Mouse (Mus musculus) CH12.LX (cell line): ENCODE measurements around the gene Adgrl3. TPM values are rescaled to one million over a fixed set of nuclear protein-coding genes. Genes with fewer than 3 reads are reported as not detected.

ENCODE experiments used
- DNase-seq: peaks from one replicate; pipeline ENCODE4 v3.0.0-alpha.2; 2013; ENCODE audit errors: extremely low read depth
- H3K27ac ChIP-seq: 2 replicates; pipeline ENCODE4 v1.5.1; 2012; ENCODE audit warnings: low read depth, mild to moderate bottlenecking, control low read depth, moderate library complexity; ENCODE audit not compliant: insufficient read depth
- H3K27me3 ChIP-seq: replicated peaks from 2 replicates; pipeline ENCODE3; 2012; ENCODE audit warnings: inconsistent platforms
- H3K36me3 ChIP-seq, 2 experiments: replicated peaks in 1 of 2; 2 replicates each; pipeline versions ENCODE3 to v1.6.1; 2012; ENCODE audit warnings: inconsistent platforms in 1 of 2, low read length in 1 of 2, mild to moderate bottlenecking in 1 of 2, mixed read lengths in 1 of 2, moderate library complexity in 1 of 2; ENCODE audit not compliant: control insufficient read depth in 1 of 2, insufficient read depth in 1 of 2
- H3K4me1 ChIP-seq, 2 experiments: 2 replicates each; pipeline ENCODE4 v1.6.1; 2012; ENCODE audit warnings: inconsistent platforms in 1 of 2, moderate library complexity in 1 of 2; ENCODE audit not compliant: insufficient read depth in 2 of 2, control insufficient read depth in 1 of 2
- H3K4me2 ChIP-seq: 2 replicates; pipeline ENCODE4 v1.6.1; 2012; ENCODE audit warnings: low read depth, mild to moderate bottlenecking, control low read depth; ENCODE audit not compliant: poor library complexity, insufficient read depth, severe bottlenecking
- H3K4me3 ChIP-seq, 3 experiments: fragments of 150-350 bp in 1 of 3; sonication (generic) in 1 of 3; replicated peaks in 1 of 3; 2 replicates each; pipeline versions ENCODE3 to v1.5.1; 2011 to 2012; ENCODE audit warnings: low read depth in 2 of 3, low read length in 2 of 3, mild to moderate bottlenecking in 2 of 3, moderate library complexity in 2 of 3, control low read depth in 1 of 3, improper control_type of control experiment in 1 of 3, inconsistent platforms in 1 of 3, mixed read lengths in 1 of 3; ENCODE audit not compliant: poor library complexity in 1 of 3
- H3K79me2 ChIP-seq: replicated peaks from 2 replicates; pipeline ENCODE4 v1.6.1; 2012; ENCODE audit warnings: mild to moderate bottlenecking, moderate library complexity; ENCODE audit not compliant: control insufficient read depth, poor library complexity, insufficient read depth, severe bottlenecking; ENCODE audit errors: extremely low read depth
- H3K9ac ChIP-seq: 2 replicates; pipeline ENCODE4 v1.6.1; 2012; ENCODE audit warnings: low read depth, mild to moderate bottlenecking, control low read depth, moderate library complexity; ENCODE audit not compliant: insufficient read depth
- H3K9me3 ChIP-seq: replicated peaks from 2 replicates; pipeline ENCODE3; 2012; ENCODE audit warnings: low read length, inconsistent platforms, mixed read lengths
- CHD1 ChIP-seq: IDR thresholded peaks from 2 replicates; pipeline ENCODE4 v1.6.1; 2012; ENCODE audit warnings: low read depth, low read length, improper control_type of control experiment, inconsistent platforms
- CHD2 ChIP-seq: IDR thresholded peaks from 2 replicates; pipeline ENCODE4 v1.6.1; 2011; ENCODE audit warnings: low read length, improper control_type of control experiment
- CTCF ChIP-seq, 2 experiments: IDR thresholded peaks in 1 of 2; conservative IDR thresholded peaks in 1 of 2; 2 replicates each; pipeline ENCODE4 v1.5.1; 2011 to 2012; ENCODE audit warnings: low read depth in 2 of 2, low read length in 2 of 2, improper control_type of control experiment in 1 of 2, inconsistent platforms in 1 of 2, mild to moderate bottlenecking in 1 of 2, moderate library complexity in 1 of 2
- ELF1 ChIP-seq: IDR thresholded peaks from 2 replicates; pipeline ENCODE4 v1.6.1; 2014; ENCODE audit warnings: low read depth, mild to moderate bottlenecking, inconsistent platforms, low read length, improper control_type of control experiment
- EP300 ChIP-seq: IDR thresholded peaks from 2 replicates; pipeline ENCODE4 v1.6.1; 2011; ENCODE audit warnings: low read length, improper control_type of control experiment
- KAT2A ChIP-seq: IDR thresholded peaks from 2 replicates; pipeline ENCODE4 v1.6.1; 2012; ENCODE audit warnings: low read length, improper control_type of control experiment, inconsistent platforms; ENCODE audit not compliant: insufficient replicate concordance
- MAFK ChIP-seq: IDR thresholded peaks from 2 replicates; pipeline ENCODE4 v1.6.1; 2011; ENCODE audit warnings: low read length, improper control_type of control experiment; ENCODE audit not compliant: insufficient replicate concordance
- MEF2A ChIP-seq: IDR thresholded peaks from 2 replicates; pipeline ENCODE4 v1.6.1; 2014; ENCODE audit warnings: low read depth, mild to moderate bottlenecking, inconsistent platforms, low read length, improper control_type of control experiment, borderline replicate concordance
- SIN3A ChIP-seq: IDR thresholded peaks from 2 replicates; pipeline ENCODE4 v1.6.1; 2012; ENCODE audit warnings: low read length, improper control_type of control experiment, inconsistent platforms
- SMC3 ChIP-seq: IDR thresholded peaks from 2 replicates; pipeline ENCODE4 v1.6.1; 2011; ENCODE audit warnings: low read depth, low read length, improper control_type of control experiment
- TCF12 ChIP-seq: IDR thresholded peaks from 2 replicates; pipeline ENCODE4 v1.6.1; 2014; ENCODE audit warnings: low read depth, mild to moderate bottlenecking, inconsistent platforms, low read length, improper control_type of control experiment
- USF2 ChIP-seq: conservative IDR thresholded peaks from 2 replicates; pipeline ENCODE4 v1.6.1; 2011; ENCODE audit warnings: low read depth, low read length, improper control_type of control experiment
- ZKSCAN1 ChIP-seq: IDR thresholded peaks from 2 replicates; pipeline ENCODE4 v1.6.1; 2012; ENCODE audit warnings: low read depth, inconsistent platforms, low read length, improper control_type of control experiment, borderline replicate concordance
- ZNF384 ChIP-seq: IDR thresholded peaks from 2 replicates; pipeline ENCODE4 v1.6.1; 2012; ENCODE audit warnings: low read depth, low read length, improper control_type of control experiment, inconsistent platforms
- dilution Hi-C: fragments of 300-500 bp; cut with MboI; formaldehyde crosslinking; loops from 2 replicates; pipeline ENCODE4 v1.14.3; 2020; ENCODE audit warnings: low sequenced_read_pairs; ENCODE audit not compliant: extremely low pct_unique_long_range_greater_than_20kb, extremely low pct_ligation_motif_present
- in situ Hi-C: fragments of 300-500 bp; cut with MboI; formaldehyde crosslinking; loops from 3 replicates; pipeline ENCODE4 v1.14.3; 2019; ENCODE audit warnings: low sequenced_read_pairs, low pct_ligation_motif_present, low pct_unique_long_range_greater_than_20kb, mixed read lengths
- polyA plus RNA-seq: library from polyadenylated mRNA; unstranded; fragments of >175 nt; gene quantifications from 2 replicates; pipeline ENCODE4 v1.2.1, GENCODE M21; 2012; ENCODE audit warnings: low read depth; ENCODE audit not compliant: insufficient read length
- total RNA-seq, 2 experiments: library from RNA; depleted of rRNA; stranded (reverse); fragments of 300-350 nt in 1 of 2; fragments of >200 nt in 1 of 2; gene quantifications; 2 replicates each; pipeline ENCODE4 v1.2.3; 2012 to 2014

Adgrl3 gene
- total and polyA plus RNA-seq, 3 experiments, result 0.13 TPM; not detected in 2

GRCm38 (mm10) chr5:81583425-81583824 is 563.5 kb downstream of the Adgrl3 start:
- in situ Hi-C loops, result no loop called here
- TF ChIP-seq MAFK (no peak), CTCF (conservative IDR thresholded peaks at IDR 0.05 in 1 of 2, IDR thresholded peaks at IDR 0.05 in 1 of 2; ENCODE audit: low read depth in 2 of 2, low read length in 2 of 2) (no peak), TCF12 (no peak), MEF2A (no peak), ELF1 (no peak), SIN3A (no peak), SMC3 (no peak)
- no peaks in the 10 kb centered on the region for H3K9me3 ChIP-seq

GRCm38 (mm10) chr5:81584945-81585344 is 565.0 kb downstream of the Adgrl3 start:
- no peak overlapping the region for H3K4me3 ChIP-seq
- no peaks in the 10 kb centered on the region for H3K36me3 ChIP-seq
- no peak for TF ChIP-seq USF2
- no peak for TF ChIP-seq CHD1
- no peak for TF ChIP-seq ZNF384
- no peak for TF ChIP-seq CTCF (conservative IDR thresholded peaks at IDR 0.05 in 1 of 2, IDR thresholded peaks at IDR 0.05 in 1 of 2; ENCODE audit: low read depth in 2 of 2, low read length in 2 of 2)
- no peak for TF ChIP-seq EP300
- TF ChIP-seq CHD2, result no peak
- no peak for TF ChIP-seq ZKSCAN1
- no peak for TF ChIP-seq KAT2A
- TF ChIP-seq, all 38 proteins: peak for 0
- dilution Hi-C loops, result no loop called here
- no peaks in the 10 kb centered on the region for H3K9me3 ChIP-seq
- in situ Hi-C loops, result no loop called here
- no peak overlapping the region for H3K27ac ChIP-seq
- no peaks in the 10 kb centered on the region for H3K79me2 ChIP-seq
- no peak overlapping the region for H3K9ac ChIP-seq
- no peaks in the 10 kb centered on the region for H3K27me3 ChIP-seq
- H3K4me2 ChIP-seq, result no peak overlapping the region
- H3K4me1 ChIP-seq, result no peaks in the 10 kb centered on the region
- no peak for DNase-seq

More at GRCm38 (mm10) chr5:81583425-81583824, 563.5 kb downstream of the Adgrl3 start:
- dilution Hi-C loops, result no loop called here
- Histone ChIP-seq H3K36me3 (no peaks in the 10 kb centered on the region), H3K4me1 (no peaks in the 10 kb centered on the region), H3K27me3 (no peaks in the 10 kb centered on the region), H3K9ac (no peak overlapping the region), H3K79me2 (no peaks in the 10 kb centered on the region), H3K4me3 (no peak overlapping the region), H3K4me2 (no peak overlapping the region), H3K27ac (no peak overlapping the region)
- no peak for DNase-seq
